Mouse (Mus musculus) hindbrain, embryonic 11.5 days (tissue): ENCODE data around the gene Mapk10. TPM values are rescaled to one million over a fixed set of nuclear protein-coding genes. Genes with fewer than 3 reads are reported as not detected.

Experiments
- ATAC-seq: fragments of 200-750 bp; cut with Nextera tagmentation; 2 replicates; pipeline ENCODE4 v1.8.0; 2017; ENCODE audit warnings: mild to moderate bottlenecking, moderate TSS enrichment, moderate library complexity; ENCODE audit not compliant: low FRiP score
- DNase-seq: peaks from one replicate; pipeline ENCODE4 v3.0.0-alpha.2; 2015; ENCODE audit warnings: low spot score
- H3K27ac ChIP-seq: fragments of 300-500 bp; sonication (generic); 2 replicates; pipeline ENCODE4 v1.5.1; 2014; ENCODE audit warnings: mild to moderate bottlenecking, low read depth, low read length
- H3K27me3 ChIP-seq: fragments of 300-500 bp; sonication (generic); 2 replicates; pipeline ENCODE4 v1.6.1; 2014; ENCODE audit warnings: mild to moderate bottlenecking, low read length, moderate library complexity, mixed read lengths; ENCODE audit not compliant: control insufficient read depth, insufficient read depth
- H3K36me3 ChIP-seq: fragments of 300-500 bp; sonication (generic); 2 replicates; pipeline ENCODE4 v1.6.1; 2014; ENCODE audit warnings: mild to moderate bottlenecking, low read length, moderate library complexity, mixed read lengths; ENCODE audit not compliant: control insufficient read depth, insufficient read depth
- H3K4me1 ChIP-seq: fragments of 300-500 bp; sonication (generic); replicated peaks from 2 replicates; pipeline ENCODE4 v1.6.1; 2014; ENCODE audit warnings: low read length, mixed read lengths; ENCODE audit not compliant: control insufficient read depth, insufficient read depth
- H3K4me2 ChIP-seq: fragments of 300-500 bp; sonication (generic); replicated peaks from 2 replicates; pipeline ENCODE4 v1.6.1; 2014; ENCODE audit warnings: mild to moderate bottlenecking, low read depth, low read length
- H3K4me3 ChIP-seq: fragments of 300-500 bp; sonication (generic); 2 replicates; pipeline ENCODE4 v1.5.1; 2014; ENCODE audit warnings: low read depth, low read length
- H3K9ac ChIP-seq: fragments of 300-500 bp; sonication (generic); 2 replicates; pipeline ENCODE4 v1.6.1; 2014; ENCODE audit warnings: low read depth, low read length
- H3K9me3 ChIP-seq: fragments of 300-500 bp; sonication (generic); 2 replicates; pipeline ENCODE4 v1.6.1; 2016; ENCODE audit warnings: low read length; ENCODE audit not compliant: control insufficient read depth
- WGBS: fragments of 180-500 bp; shearing (Covaris S2); extraction: QIAGEN DNeasy Blood & Tissue Kit; methylation state at CpG from one replicate; pipeline ENCODE4 v1.1.7; 2014; 5-methylcytosine and 5-hydroxymethylcytosine counted together
- polyA plus RNA-seq: library from polyadenylated mRNA; unstranded; fragments of >200 nt; fragmentation: Nextera tagmentation; extraction: Ambion mirVana; gene quantifications from 2 replicates; pipeline ENCODE4 v1.2.1, GENCODE M21; 2014

The Mapk10 gene
- polyA plus RNA-seq, 1 experiment from 2014 or later: 72.2 TPM

DNA sequence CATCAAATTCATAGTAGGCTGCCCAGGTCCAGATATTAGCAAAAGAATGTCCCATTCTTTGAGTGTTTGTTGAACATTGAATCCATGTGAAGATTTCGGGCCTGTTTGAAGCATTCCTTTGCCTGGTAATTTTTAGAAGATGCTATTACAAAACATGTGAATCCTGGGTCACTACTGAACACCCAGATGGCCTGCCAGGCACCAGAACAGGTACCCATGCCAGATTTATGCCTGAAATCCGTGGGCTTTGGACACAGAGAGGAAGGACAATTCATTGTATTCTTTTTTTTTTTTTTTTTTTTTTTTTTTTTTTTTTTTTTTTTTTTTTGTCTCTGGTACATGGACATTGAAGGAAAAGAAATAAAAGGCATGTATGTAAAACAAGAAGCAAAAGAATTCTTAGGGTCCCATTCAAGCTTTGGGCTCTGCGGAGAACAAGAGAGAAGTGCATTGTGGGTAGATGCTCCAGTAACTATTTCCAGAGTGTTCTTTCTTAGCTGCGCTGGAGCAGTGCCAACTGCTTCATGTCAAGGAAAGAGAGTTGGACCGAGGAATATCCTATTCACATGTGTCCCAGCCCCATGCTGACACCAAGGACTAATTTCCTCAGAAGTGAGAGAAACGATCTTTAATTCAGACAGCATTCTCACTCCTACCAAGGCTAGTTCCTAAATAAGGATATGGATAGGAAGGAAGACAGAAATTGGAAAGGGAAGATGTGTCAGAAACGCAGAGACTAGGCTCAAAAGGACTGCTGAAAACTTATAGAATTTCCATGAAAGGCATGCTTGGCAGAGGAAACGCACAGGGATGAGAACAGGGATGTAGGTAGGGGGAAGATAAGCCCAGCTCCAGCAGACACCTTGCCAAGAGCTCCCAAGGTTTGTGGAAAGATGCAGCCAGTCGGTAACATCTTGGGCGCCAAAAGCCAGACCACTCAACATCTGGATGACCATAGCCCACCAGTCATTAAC is 105.4 kb downstream of the Mapk10 start:
- no peak for ATAC-seq
- no peaks in the 10 kb centered on the region for H3K36me3 ChIP-seq

DNA sequence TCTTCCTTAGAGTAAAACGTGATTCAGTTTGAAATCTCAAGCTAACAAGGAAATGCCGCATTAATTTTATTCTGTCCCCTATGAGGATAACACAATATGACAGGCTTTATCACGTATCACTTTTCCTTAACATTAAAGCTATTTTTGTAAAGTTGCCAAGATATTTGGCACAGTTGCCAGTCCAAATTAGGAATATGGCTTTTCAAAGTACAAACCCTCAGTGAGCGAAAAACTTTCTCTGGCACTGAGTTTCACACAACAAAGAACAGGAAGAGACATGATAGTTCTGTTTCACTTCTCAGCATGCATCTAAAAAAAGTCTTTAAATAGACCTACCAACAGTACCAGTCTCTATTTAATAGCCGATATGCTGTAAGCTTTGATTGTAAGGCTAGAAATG is 107.1 kb downstream of the Mapk10 start:
- no peaks in the 10 kb centered on the region for H3K27me3 ChIP-seq
- 85% methylated on average over 5 of the region's 5 CpGs for WGBS
- H3K4me1 ChIP-seq: no peaks in the 10 kb centered on the region
- H3K9ac ChIP-seq: no peak overlapping the region
- H3K27ac ChIP-seq: no peak overlapping the region
- no peak overlapping the region for H3K4me3 ChIP-seq
- H3K4me2 ChIP-seq: no peak overlapping the region
- ATAC-seq (no peak), DNase-seq (no peak)
- no peaks in the 10 kb centered on the region for H3K9me3 ChIP-seq
- H3K36me3 ChIP-seq: no peaks in the 10 kb centered on the region

More for the DNA sequence above, 105.4 kb downstream of the Mapk10 start:
- WGBS: 89% methylated on average over 10 of the region's 10 CpGs
- H3K9ac ChIP-seq: no peak overlapping the region
- no peaks in the 10 kb centered on the region for H3K27me3 ChIP-seq
- no peak overlapping the region for H3K4me3 ChIP-seq
- no peak overlapping the region for H3K27ac ChIP-seq
- H3K9me3 ChIP-seq: no peaks in the 10 kb centered on the region
- H3K4me1 ChIP-seq: no peaks in the 10 kb centered on the region
- DNase-seq: no peak
- H3K4me2 ChIP-seq: no peak overlapping the region

GRCm38 (mm10) chr5:103102876-103103393 is 108.2 kb downstream of the Mapk10 start:
- DNase-seq (no peak), ATAC-seq (no peak)
- H3K27ac ChIP-seq: no peak overlapping the region
- 66% methylated on average over 5 of the region's 5 CpGs for WGBS
- no peaks in the 10 kb centered on the region for H3K9me3 ChIP-seq
- H3K4me1 ChIP-seq: no peaks in the 10 kb centered on the region
- H3K4me3 ChIP-seq: no peak overlapping the region
- no peaks in the 10 kb centered on the region for H3K36me3 ChIP-seq
- H3K9ac ChIP-seq: no peak overlapping the region
- no peak overlapping the region for H3K4me2 ChIP-seq
- no peaks in the 10 kb centered on the region for H3K27me3 ChIP-seq

GRCm38 (mm10) chr5:103102176-103102575 is 109.0 kb downstream of the Mapk10 start:
- Histone ChIP-seq H3K4me3 (no peak overlapping the region), H3K36me3 (no peaks in the 10 kb centered on the region), H3K27me3 (no peaks in the 10 kb centered on the region), H3K9me3 (no peaks in the 10 kb centered on the region), H3K4me1 (no peaks in the 10 kb centered on the region), H3K4me2 (no peak overlapping the region), H3K27ac (no peak overlapping the region), H3K9ac (no peak overlapping the region)
- ATAC-seq (no peak), DNase-seq (no peak)
- WGBS: 83% methylated on average over 1 of the region's 1 CpGs

- Histone ChIP-seq H3K27ac (no peak overlapping the region), H3K4me1 (no peaks in the 10 kb centered on the region), H3K36me3 (no peaks in the 10 kb centered on the region), H3K27me3 (no peaks in the 10 kb centered on the region), H3K4me2 (no peak overlapping the region), H3K9ac (no peak overlapping the region), H3K9me3 (no peaks in the 10 kb centered on the region), H3K4me3 (no peak overlapping the region)
- DNase-seq (no peak), ATAC-seq (no peak)
- 84% methylated on average over 2 of the region's 2 CpGs for WGBS
Observed at GRCm38 (mm10) chr5:103094166-103094565, 117.0 kb downstream of the Mapk10 start.

GRCm38 (mm10) chr5:103085844-103086243 is 125.3 kb downstream of the Mapk10 start:
- Histone ChIP-seq H3K4me1 (no peaks in the 10 kb centered on the region), H3K4me3 (no peak overlapping the region), H3K9me3 (no peaks in the 10 kb centered on the region), H3K9ac (no peak overlapping the region), H3K27me3 (no peaks in the 10 kb centered on the region), H3K27ac (no peak overlapping the region), H3K4me2 (no peak overlapping the region), H3K36me3 (no peaks in the 10 kb centered on the region)
- 95% methylated on average over 2 of the region's 2 CpGs for WGBS
- DNase-seq (no peak), ATAC-seq (no peak)

DNA sequence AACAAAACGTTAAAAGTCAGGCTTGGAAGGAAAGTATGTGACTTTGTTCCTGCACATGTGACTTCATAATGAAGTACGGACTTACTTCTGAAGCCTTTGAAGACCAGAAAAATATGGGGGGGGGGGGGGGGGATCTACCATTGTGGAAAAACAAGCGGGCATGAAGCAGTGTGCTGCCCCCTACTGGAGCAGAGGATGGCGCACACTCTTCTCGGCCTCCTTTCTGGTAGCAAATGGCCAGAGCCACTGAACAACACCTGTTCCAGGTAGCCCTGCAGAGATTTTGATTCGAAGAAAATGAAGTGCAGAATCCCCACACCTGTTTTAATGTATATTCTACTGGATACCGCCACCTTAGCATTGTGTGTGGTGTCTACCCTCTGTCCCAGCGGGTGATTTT is 135.7 kb downstream of the Mapk10 start:
- no peaks in the 10 kb centered on the region for H3K27me3 ChIP-seq
- no peak for DNase-seq
- no peak overlapping the region for H3K4me3 ChIP-seq
- H3K9me3 ChIP-seq: no peaks in the 10 kb centered on the region
- no peaks in the 10 kb centered on the region for H3K36me3 ChIP-seq
- H3K27ac ChIP-seq: no peak overlapping the region
- H3K4me1 ChIP-seq: no peaks in the 10 kb centered on the region; the same call in 1 of the 2 replicates
- no peak overlapping the region for H3K9ac ChIP-seq
- H3K4me2 ChIP-seq: no peak overlapping the region
- 53% methylated on average over 8 of the region's 8 CpGs for WGBS
- ATAC-seq: no peak

DNA sequence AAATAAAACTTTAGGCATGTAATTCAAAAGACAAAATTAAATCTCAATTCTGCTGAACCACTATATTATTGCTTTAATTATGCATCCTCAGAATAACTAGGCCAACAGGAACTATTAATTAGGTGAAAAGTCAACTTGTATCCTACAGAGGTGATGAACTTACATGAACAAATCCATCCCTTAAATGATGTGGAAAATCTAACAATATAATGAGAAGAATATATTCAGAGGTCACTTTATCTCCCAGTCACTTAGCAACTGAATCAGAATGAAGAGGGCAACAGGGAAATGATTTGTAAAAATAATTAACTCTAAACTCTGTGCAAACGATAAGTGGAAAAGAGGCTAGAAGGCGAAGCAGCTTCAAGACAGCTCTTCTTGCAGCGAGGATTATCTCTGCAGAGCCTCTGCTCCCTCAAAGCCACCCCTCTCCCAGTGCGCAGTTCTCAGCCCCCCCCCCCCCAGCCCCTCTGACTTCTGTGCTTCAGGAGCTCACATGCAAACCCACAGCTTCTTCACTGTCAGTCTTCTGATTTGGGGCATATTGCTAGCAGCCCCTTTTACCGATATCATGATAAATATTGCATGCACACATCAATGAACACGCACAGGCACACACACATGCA is 138.8 kb downstream of the Mapk10 start:
- no peaks in the 10 kb centered on the region for H3K9me3 ChIP-seq
- no peak for ATAC-seq
- no peak overlapping the region for H3K9ac ChIP-seq
- no peak overlapping the region for H3K4me2 ChIP-seq
- H3K27me3 ChIP-seq: no peaks in the 10 kb centered on the region
- H3K4me3 ChIP-seq: no peak overlapping the region
- no peak for DNase-seq
- WGBS: 71% methylated on average over 6 of the region's 6 CpGs
- H3K27ac ChIP-seq: no peak overlapping the region
- no peaks in the 10 kb centered on the region; the same call in 1 of the 2 replicates for H3K4me1 ChIP-seq
- H3K36me3 ChIP-seq: no peaks in the 10 kb centered on the region
